Mouse (Mus musculus) cerebellum, postnatal 10 days (tissue): Measurements from ENCODE around the gene Rapgef2.

Experiments
- DNase-seq, 2 experiments: peaks; one replicate each; pipeline ENCODE4 v3.0.0; 2021; ENCODE audit warnings: mixed read lengths in 2 of 2

Rapgef2 gene

DNA sequence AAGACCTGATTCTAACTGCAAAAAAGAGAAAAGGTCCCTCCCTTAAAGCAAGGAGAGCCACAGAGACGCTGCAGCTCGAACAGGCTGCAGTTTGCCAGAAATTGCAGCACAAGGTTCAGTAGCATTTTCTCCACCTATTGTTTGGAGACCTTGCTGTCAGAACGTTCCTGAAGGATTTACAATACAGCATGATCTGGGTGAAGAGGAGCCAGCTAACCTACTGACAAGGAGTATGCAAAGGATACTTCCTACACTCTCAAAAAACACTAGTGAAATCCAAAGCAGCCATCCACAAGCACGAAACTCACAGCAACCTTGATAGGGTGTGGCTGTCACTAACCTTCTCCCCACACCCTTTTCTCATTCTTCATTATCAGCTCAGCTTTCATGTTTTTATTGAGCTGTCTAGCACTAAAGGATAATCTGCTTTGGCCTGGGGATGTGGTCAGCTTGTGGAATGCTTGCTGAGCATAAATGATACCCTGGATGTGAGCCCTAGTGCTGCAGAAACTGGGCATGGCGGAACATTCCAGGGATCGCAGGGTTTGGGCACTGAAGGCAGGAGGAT is 124.4 kb downstream of the Rapgef2 start:
- peak in 1 of 2 experiments; percentile 32 for DNase-seq

DNA sequence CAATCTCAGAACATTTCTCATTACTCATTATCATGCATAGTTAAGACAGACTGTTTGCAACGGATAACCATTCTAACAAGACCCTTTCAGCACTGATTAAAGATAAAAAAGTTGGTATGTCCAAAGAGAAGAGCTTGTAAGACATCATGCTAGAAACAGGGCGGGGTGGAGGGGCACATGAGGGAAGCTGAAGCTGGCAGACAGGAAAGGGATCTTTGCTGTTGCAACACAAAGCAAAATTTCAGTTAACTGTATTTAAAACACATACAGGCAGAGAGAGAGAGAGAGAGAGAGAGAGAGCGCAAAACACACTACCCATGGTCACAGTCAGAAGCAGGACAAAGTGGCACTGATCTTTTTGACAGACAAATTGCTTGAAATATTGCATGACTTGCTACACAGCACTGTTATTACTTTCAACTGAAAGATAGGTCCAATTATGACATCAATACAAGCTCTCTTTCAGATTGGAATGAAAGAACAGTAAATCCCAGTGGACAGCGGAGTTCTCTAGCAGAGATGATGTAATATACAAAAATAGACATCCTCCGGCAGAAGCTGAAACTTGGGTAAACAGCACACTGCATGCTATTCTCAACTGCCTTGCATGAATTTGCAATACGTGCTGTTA is 125.1 kb downstream of the Rapgef2 start:
- DNase-seq, result peak in 1 of 2 experiments; percentile 39

DNA sequence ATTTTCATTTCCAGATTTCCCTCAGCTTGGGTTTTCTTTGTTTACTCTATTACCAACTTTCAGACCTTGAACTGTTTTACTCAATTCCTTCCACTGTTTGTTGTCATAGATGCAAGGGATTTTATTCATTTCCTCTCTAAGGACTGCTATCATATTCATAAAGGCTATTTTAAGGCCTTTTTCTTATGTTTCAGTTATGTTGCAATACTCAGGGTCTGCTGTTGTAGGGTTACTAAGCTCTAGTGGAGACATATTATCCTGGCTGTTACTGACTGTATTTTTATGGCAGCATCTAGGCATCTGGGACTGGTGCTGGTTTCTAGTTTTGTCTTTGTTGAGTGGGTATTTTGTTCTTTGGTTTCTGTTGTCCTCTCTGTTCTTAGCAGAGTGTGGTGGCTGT is 128.1 kb downstream of the Rapgef2 start:
- DNase-seq, result no peak

DNA sequence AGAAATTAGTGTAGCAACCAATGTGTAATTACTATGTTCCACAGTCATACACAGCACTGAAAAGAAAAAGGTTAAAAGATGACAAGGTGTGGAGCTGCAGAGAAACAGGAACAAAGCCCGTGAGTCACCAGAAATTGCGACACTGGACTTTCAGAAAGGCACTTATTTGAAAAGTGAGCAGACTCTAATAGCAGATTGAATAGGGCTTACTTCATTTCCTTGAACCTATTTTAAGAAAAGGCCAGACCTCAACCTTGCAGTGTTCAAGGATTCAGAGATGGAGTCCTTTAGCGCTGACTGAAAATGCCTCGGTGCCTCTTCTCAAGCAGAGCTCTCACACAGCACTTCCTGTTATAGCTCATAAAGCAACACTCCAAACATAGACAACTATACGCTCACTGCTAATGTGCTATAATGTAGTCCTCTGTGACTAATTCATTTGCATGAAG is 133.3 kb downstream of the Rapgef2 start:
- no peak for DNase-seq

DNA sequence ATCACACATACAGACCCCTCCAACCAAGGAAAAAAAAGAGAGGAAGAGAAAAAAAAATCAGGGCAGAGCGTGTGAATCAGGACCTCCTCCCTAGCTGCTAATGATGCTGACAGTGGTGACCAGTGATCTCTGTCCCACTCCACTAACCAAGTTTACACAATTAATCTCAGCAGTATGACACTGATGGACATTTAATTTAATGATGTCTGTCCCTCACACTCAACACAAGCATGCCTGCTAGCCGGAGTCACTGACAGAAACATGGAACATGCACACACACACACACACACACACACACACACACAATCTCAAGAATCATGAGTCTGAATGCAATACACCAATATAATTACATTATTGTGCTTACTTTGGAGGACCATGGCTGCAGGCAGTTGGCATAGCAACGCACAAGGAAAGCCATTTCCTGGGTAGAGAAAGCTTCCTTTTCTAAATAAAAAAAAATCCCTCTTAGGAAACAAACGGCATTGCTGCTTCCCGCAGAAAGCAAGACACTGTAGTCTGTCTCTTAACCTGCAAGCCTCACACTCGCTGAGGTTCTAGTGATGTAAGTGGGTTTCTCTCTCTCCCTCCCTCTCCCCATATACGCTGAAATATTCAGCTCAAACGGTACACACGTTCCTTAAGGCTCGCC is 140.8 kb downstream of the Rapgef2 start:
- DNase-seq, result peak; percentile 37 to 46

DNA sequence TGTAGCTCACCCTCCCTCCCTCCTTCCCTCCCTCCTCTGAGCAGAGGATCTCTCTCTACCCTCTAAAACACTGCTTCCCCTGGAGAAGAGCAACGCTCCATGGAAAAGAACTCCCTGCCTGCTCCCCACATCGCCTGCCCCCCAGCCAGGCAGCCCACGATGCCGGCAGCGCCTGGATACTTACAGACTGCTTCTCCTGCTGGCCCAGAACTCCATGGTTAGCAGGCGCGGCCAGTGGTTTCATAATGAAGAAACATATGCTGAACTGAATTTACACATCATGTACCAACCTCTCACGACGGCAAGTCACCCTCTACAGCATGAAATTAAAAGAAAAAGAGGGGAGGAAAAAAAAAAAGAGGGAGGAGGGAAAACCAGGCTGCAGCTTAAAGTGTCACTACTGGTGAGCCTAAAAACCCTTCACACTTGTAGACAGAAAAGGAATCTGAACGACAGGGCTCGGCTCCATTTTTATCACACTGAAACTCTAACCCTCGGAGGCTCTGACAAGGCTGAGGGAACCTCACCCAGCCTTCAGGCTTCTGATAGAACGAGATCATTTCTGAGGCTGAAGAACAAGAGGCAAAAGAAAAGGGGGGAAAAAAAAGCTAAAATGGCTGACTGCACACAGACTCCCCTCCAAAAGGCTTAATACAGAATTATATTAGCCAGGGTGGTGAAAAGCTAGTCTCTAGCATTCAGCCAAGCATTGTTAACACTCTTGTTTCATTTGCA is 141.5 kb downstream of the Rapgef2 start:
- DNase-seq, result peak; percentile 41 to 47

DNA sequence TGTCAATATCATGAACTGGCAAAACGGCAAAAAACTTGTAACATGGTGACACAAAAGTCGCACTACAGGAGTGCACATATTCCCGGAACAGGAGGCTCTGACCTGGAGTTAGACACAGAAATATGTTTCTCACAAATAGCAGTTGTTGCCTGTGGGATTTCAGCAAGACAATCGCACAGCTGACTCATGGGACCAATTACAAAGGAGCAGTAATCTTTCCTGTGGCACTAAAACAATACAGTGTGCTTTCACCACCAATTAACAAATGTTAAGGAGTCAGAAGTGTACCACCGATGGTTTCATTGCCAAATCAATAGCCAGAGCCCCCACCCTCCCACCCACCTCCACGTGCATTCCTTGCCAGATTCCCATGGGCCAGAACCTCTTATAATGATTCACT is 142.2 kb downstream of the Rapgef2 start:
- no peak for DNase-seq

DNA sequence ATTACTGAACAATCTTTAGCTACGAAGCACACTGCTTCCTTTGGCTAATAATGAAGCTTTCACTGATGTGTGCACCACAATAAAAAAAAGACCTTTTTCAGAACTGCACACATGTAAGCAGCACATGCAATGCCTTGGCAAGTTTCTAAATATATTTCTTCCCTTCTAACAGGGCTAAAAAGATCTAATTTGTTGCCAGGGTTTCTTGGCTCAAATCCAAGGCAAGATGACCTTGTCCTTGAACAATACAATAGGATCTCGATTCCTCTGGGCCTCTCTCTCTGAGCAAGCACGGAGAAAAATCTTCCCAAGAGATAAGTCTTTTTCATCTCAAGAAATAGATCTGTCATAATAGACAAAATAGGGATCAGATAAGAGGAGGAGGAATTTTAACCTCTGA is 147.1 kb downstream of the Rapgef2 start:
- peak; percentile 54 to 62 for DNase-seq

DNA sequence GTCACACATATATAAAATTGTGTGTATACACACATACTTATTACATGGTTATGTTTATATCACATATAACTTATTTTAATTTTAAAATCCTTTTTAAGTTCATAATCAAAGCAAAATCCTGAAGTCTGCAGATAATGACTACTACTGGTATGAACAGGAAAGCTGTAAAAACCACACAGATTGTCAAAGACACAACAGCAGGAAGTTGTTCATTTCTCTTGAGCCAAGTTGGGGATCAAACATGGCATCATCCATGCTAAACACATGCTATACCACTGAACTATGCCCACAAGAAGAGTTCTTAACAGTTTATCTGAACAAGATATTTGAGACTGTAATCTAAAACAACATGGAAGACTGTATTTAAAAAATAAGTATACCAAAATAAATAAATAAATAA is 147.7 kb downstream of the Rapgef2 start:
- DNase-seq, result no peak

DNA sequence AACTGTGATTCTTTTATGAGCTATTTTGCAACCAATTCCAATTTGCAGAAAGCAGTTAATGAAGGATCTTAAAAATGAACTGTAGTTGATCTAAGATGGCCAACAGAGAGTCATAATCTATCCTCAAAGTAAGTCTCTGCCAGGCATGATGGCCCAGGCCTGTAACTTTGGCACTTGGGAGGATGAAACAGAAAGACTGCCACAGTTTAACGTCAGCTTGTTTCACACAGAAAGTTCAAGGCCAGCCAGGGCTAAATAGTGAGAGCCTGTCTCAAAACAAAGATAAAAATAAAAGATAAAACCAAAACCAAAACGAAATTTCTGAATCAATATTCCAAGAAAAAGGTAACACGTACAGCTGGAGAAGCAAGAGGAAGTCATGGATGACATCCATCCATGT is 155.3 kb downstream of the Rapgef2 start:
- DNase-seq, result no peak

DNA sequence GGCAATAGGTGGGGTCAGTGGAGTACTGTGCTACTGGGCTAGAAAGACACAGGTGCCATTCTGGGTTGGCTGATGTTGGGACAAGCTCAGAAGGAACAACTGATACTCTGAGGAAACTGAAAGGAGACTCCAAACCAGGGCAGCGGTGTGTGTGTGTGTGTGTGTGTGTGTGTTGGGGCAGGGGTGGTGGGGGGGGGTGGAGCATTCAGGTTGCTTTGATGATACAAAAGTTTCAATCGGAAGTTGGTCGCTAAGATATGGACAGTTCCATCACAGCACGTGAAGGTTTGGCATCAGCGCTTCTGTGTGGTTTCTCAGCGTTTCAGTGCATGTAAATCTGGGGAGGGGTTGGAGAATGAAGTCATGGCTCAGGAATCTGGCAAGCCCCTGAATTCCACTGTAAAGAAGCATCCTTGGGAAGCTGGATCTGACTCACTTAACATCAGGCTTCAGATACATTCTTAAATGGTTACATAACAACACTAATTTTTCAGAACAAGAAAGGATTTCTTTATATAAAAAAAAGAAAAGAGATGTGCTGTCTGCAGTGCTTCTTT is 157.2 kb downstream of the Rapgef2 start:
- DNase-seq, result no peak

DNA sequence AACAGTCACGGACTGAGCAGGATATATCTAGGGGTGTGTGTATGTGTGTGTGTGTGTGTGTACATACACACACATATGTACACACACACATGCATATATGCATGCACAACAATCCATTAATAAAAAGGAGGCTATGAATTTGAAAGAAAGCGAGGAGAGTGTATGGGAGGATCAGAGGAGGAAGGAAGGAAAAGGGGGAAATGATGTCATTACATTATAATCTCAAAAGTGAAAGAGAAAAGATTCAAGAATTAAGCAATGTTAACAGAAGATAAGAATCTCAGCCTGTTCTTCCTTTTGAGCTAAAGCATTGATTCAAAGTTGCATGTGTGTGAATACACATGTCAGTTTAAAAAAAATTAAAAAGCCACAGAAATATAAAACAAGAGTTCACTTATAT is 158.5 kb downstream of the Rapgef2 start:
- DNase-seq, result no peak

DNA sequence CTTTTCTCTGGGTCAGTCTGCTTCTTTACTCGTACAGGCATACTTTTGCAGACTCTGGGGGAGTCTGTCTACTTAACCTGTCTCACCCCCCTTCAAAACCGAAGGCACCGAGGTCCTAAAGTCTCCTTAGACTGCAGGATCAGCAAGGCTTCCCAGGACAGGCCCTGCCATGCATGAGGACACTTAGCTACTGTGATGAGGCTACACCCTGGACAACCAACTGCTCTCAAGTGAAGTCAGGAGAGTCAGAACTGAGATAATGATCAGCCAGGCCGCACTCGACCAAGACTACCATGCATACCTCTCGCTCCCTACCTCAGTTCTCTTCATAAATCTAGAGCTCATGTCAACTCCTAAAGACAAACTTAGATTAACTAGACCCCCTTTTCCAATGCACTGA is 159.5 kb downstream of the Rapgef2 start:
- no peak for DNase-seq

DNA sequence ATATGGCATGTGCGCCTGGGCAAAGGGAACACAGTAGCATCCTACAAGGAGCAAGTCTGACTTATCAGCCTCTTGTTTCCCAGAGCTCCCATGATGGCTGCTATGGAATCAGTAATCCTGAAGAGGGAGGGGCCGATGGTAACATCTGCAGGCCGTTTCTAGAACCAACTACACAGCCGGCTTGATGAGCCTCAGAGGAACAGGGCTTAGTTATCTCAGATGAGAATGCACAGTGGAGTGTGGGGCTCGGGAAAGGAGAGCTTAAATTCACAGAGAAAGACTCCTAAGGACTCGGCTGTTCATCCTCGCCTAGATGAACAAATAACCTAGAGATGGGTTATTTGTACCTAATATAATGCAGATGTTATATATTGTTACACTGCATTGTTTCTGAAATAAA is 164.9 kb downstream of the Rapgef2 start:
- no peak for DNase-seq

DNA sequence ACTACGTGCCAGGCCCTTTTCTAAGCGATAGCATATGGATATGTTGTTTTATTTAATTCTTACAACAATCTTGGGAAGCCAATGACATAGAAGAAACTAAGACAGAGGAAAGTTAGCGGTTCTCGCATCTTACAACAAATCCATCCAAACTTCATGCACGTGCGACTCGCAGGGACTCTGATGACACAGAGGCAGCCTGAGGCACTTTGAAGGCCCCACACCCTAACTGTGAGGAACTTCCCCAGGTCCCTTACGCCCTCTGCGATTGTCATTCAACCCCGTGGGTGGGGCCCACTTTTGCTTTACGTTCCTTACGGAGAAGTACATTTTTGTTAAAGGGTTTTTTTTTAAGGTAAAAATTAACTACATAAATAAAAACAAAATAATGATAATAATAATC is 166.3 kb downstream of the Rapgef2 start:
- DNase-seq, result no peak

DNA sequence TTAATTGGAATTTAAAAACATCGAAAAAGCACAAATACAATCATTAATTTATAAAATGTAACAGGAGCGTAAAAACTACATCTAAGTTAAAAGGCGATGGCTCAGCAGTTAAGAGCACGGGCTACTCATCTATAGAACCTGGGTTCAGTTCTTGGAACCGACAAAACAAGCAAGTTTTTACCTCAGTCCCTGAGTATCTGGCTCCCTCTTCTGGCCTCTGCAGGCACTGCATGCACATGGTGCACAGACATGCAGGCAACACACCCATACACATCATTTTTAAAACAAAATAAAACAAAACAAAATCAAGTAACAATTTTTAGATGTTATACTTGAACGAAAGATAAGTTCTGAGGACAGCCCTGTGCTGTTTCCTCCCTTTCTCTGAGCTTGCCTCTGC is 176.2 kb downstream of the Rapgef2 start:
- DNase-seq, result peak; percentile 58 to 71

DNA sequence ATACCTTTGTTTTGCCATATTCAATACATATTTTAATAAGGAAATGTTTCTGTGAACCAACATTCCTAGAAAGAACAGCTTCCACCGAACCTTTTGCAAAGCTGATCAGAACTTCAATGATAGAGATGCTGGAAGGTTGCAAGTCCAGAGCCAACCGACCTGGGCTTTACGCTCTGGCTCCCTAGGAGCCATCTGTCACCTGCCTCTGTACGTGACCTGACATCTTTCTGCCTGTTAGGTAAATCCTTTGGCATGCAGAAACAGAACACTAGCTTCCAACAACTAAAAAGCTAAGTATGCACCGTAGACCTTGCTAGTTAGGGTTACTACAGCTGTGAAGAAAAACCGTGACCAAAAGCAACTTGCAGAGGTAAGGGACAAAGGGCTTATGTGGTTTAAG is 178.1 kb downstream of the Rapgef2 start:
- peak; percentile 17 for DNase-seq

DNA sequence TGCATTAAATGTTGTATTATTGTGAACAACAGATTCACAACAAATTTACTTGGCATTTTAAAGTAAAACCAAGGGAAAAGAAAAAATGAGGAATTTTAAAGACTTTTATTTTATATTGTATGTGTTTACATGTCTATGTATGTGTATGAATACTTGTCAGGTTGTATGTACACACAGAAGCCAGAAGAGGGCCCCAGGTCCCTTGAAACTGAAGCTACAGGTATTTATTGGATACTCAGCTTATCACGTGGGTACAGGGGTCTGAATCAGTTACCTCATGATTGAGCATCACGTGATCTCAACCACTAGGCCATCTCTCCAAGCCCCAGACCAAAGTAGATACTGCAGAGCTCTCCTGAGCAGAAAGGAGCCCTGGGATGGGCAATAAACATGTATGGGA is 180.0 kb downstream of the Rapgef2 start:
- DNase-seq, result no peak

DNA sequence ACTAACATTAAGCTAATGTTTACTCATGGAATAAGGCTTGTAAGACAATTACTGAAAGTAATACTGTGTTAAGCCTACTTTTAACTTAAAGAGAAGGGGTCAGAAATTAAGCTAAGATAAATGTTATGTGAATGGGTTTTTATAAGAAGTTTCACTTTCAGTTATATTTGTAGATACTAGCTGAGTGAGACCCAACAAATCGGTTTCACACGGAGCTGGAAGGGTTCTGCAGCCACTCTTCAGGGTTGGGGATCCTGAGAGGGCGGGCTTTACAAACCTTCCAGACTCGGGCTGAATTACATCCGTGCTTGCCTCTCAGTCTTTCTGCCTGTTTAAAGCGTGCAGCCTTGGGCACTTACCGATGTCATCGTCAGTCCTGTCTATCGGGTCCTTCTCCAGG is 182.7 kb downstream of the Rapgef2 start:
- DNase-seq, result no peak

DNA sequence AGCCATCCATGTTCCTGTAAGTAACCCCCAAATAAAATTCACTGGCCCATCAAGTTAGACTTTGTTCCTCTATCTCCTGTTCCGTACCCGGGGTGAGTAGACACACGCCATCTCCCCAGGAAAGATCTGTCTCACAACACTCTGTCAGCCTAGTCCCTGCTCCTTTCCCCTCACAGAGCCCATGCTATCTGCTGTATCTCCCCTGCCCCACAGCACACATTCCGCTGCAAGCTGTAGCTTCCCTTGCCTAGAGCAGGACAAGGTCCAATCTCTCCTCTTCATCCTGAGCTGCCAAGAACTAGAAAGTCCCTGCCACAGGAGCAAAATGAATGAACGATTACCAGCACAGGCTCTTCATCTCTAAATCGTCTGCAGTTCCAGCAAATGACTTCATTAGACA is 184.6 kb downstream of the Rapgef2 start:
- no peak for DNase-seq

DNA sequence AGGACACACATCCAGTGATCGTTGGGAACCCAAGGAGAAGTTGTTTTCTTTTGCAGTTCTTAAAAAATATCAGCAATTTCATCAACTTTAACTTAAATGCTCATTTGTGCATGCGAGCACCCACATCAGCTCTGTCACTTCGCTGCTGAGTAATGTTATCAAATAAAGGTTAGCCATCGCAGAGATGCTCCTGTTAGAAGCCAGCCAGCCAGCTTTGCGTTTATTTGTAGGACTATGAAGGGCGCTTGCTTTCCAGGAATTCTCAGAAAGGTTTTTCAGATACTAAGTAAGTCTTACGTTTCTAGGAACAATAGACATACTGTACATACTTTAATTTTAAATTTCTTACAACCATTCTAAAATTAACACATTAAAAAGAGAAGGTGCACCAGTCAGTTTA is 185.5 kb downstream of the Rapgef2 start:
- no peak for DNase-seq

DNA sequence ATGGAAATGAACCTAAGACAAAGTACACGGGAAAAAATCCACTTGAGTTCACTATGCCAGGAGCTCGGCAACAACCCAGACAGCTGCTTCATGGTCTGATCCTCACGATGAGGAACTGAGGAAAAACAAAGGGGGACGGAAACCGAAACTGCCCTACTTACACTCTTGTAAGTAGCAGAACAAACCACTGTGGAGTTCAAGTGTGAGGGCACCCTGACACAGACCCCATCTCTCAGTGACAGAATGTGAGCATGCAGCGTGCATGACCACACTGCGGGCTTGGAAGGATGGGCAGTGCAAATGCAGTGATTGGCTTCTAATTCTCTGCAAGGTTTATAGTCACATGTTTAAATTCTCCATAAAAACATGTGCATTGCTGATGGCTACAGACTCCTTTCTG is 197.2 kb downstream of the Rapgef2 start:
- no peak for DNase-seq

DNA sequence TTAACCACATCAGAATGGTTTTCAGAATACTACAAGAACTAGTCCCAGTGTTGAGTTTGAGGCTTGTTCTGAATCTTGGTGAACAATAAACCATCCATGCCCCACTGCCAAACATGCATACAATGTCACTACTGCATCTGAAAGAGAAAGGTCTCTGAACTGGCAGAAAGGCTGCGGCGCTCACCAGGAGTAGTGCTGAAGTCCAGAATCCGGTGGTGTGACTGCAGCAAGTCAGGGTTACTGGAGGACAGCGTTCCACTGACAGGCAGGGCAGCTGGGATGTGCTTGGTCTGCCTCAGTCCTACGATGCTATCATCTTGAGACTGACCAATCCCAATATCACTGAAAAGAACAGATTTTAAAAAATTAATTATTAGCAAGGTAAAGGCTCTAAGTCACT is 197.9 kb downstream of the Rapgef2 start:
- peak in 1 of 2 experiments; percentile 29 for DNase-seq

DNA sequence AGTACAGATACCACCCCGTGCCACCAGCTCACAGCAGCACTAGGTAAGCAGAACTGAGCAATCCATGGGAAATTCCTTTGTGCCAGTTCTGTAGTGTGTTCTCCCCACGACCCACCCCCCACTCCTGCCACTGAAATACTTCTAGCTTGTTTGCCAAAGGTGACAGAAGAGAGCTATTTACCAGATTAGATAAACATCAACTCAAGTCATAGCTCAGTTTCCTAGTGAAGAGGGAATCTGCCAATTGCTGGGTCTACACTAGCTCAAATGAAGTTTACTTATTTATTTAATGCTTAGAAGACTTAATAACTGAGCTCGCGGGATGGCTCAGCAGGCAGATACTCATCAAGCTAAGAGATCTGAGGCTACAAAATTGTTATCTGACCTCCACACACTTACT is 200.0 kb downstream of the Rapgef2 start:
- DNase-seq, result no peak
